Mouse (Mus musculus): ENCODE measurements around the gene Fgfr3. TPM values are rescaled to one million over a fixed set of nuclear protein-coding genes. Genes with fewer than 3 reads are reported as not detected.

The Fgfr3 gene
- polyA plus RNA-seq, 1 experiment from 2014 or later = 23.5 TPM

GRCm38 (mm10) chr5:33728841-33729240 is 7.4 kb downstream of the Fgfr3 start:
- H3K4me1 ChIP-seq (ENCODE audit: control insufficient read depth, insufficient read depth, low read length) = peaks cover 4% of the 10 kb centered on the region; the same call in 1 of the 2 replicates
- no peak for ATAC-seq (ENCODE audit: insufficient number of reproducible peaks, insufficient read depth, low FRiP score, low read depth)
- H3K9ac ChIP-seq (replicated peaks; ENCODE audit: low read depth, low read length) = no peak overlapping the region
- no peak overlapping the region for H3K27ac ChIP-seq (ENCODE audit: low read length)
- H3K4me3 ChIP-seq (ENCODE audit: low read depth, low read length) = no peak overlapping the region
- H3K27me3 ChIP-seq (ENCODE audit: control insufficient read depth, insufficient read depth, low read length) = peaks cover 2% of the 10 kb centered on the region; the same call in 1 of the 2 replicates
- peaks cover 17% of the 10 kb centered on the region for H3K36me3 ChIP-seq (ENCODE audit: control insufficient read depth, insufficient read depth, low read length)
- no peaks in the 10 kb centered on the region for H3K9me3 ChIP-seq (ENCODE audit: control insufficient read depth, low read depth, low read length)
- WGBS = 86% methylated on average over 7 of the region's 7 CpGs
- no peak overlapping the region for H3K4me2 ChIP-seq (replicated peaks; ENCODE audit: low read depth, low read length)

- peaks cover under 1% of the 10 kb centered on the region; the same call in 1 of the 2 replicates for H3K4me1 ChIP-seq (ENCODE audit: control insufficient read depth, insufficient read depth, low read length)
- no peaks in the 10 kb centered on the region for H3K9me3 ChIP-seq (ENCODE audit: control insufficient read depth, low read depth, low read length)
- 47% methylated on average over 5 of the region's 5 CpGs for WGBS
- H3K27me3 ChIP-seq (ENCODE audit: control insufficient read depth, insufficient read depth, low read length) = no peaks in the 10 kb centered on the region
- H3K4me3 ChIP-seq (ENCODE audit: low read depth, low read length) = no peak overlapping the region
- H3K9ac ChIP-seq (replicated peaks; ENCODE audit: low read depth, low read length) = no peak overlapping the region
- no peak for ATAC-seq (ENCODE audit: insufficient number of reproducible peaks, insufficient read depth, low FRiP score, low read depth)
- peaks cover 17% of the 10 kb centered on the region for H3K36me3 ChIP-seq (ENCODE audit: control insufficient read depth, insufficient read depth, low read length)
- H3K27ac ChIP-seq (ENCODE audit: low read length) = no peak overlapping the region
- H3K4me2 ChIP-seq (replicated peaks; ENCODE audit: low read depth, low read length) = no peak overlapping the region
Measured at GRCm38 (mm10) chr5:33730516-33730915, 9.0 kb downstream of the Fgfr3 start.

GRCm38 (mm10) chr5:33731051-33731450 is 9.6 kb downstream of the Fgfr3 start:
- Histone ChIP-seq H3K4me2 (replicated peaks; ENCODE audit: low read depth, low read length) (no peak overlapping the region), H3K4me3 (ENCODE audit: low read depth, low read length) (no peak overlapping the region), H3K27ac (ENCODE audit: low read length) (no peak overlapping the region), H3K27me3 (ENCODE audit: control insufficient read depth, insufficient read depth, low read length) (no peaks in the 10 kb centered on the region), H3K4me1 (ENCODE audit: control insufficient read depth, insufficient read depth, low read length) (no peaks in the 10 kb centered on the region), H3K9ac (replicated peaks; ENCODE audit: low read depth, low read length) (no peak overlapping the region), H3K9me3 (ENCODE audit: control insufficient read depth, low read depth, low read length) (no peaks in the 10 kb centered on the region), H3K36me3 (ENCODE audit: control insufficient read depth, insufficient read depth, low read length) (peaks cover 17% of the 10 kb centered on the region)
- WGBS = 65% methylated on average over 21 of the region's 21 CpGs
- no peak for ATAC-seq (ENCODE audit: insufficient number of reproducible peaks, insufficient read depth, low FRiP score, low read depth)

GRCm38 (mm10) chr5:33733837-33734236 is 12.4 kb downstream of the Fgfr3 start:
- no peaks in the 10 kb centered on the region for H3K9me3 ChIP-seq (ENCODE audit: control insufficient read depth, low read depth, low read length)
- no peak overlapping the region for H3K4me2 ChIP-seq (replicated peaks; ENCODE audit: low read depth, low read length)
- H3K27ac ChIP-seq (ENCODE audit: low read length) = no peak overlapping the region
- no peak overlapping the region for H3K4me3 ChIP-seq (ENCODE audit: low read depth, low read length)
- no peaks in the 10 kb centered on the region for H3K4me1 ChIP-seq (ENCODE audit: control insufficient read depth, insufficient read depth, low read length)
- H3K36me3 ChIP-seq (ENCODE audit: control insufficient read depth, insufficient read depth, low read length) = peaks cover 14% of the 10 kb centered on the region
- WGBS = 93% methylated on average over 12 of the region's 12 CpGs
- H3K27me3 ChIP-seq (ENCODE audit: control insufficient read depth, insufficient read depth, low read length) = no peaks in the 10 kb centered on the region
- no peak for ATAC-seq (ENCODE audit: insufficient number of reproducible peaks, insufficient read depth, low FRiP score, low read depth)
- no peak overlapping the region for H3K9ac ChIP-seq (replicated peaks; ENCODE audit: low read depth, low read length)

- no peak overlapping the region for H3K4me2 ChIP-seq (replicated peaks; ENCODE audit: low read depth, low read length)
- no peaks in the 10 kb centered on the region for H3K27me3 ChIP-seq (ENCODE audit: control insufficient read depth, insufficient read depth, low read length)
- H3K4me1 ChIP-seq (ENCODE audit: control insufficient read depth, insufficient read depth, low read length) = no peaks in the 10 kb centered on the region
- no peaks in the 10 kb centered on the region for H3K9me3 ChIP-seq (ENCODE audit: control insufficient read depth, low read depth, low read length)
- H3K27ac ChIP-seq (ENCODE audit: low read length) = no peak overlapping the region
- WGBS = 76% methylated on average over 16 of the region's 16 CpGs
- H3K9ac ChIP-seq (replicated peaks; ENCODE audit: low read depth, low read length) = no peak overlapping the region
- ATAC-seq (ENCODE audit: insufficient number of reproducible peaks, insufficient read depth, low FRiP score, low read depth) = no peak
- no peak overlapping the region for H3K4me3 ChIP-seq (ENCODE audit: low read depth, low read length)
- peaks cover 10% of the 10 kb centered on the region; the same call in 1 of the 2 replicates for H3K36me3 ChIP-seq (ENCODE audit: control insufficient read depth, insufficient read depth, low read length)
Measured at GRCm38 (mm10) chr5:33735412-33736092, 14.1 kb downstream of the Fgfr3 start.

- Histone ChIP-seq H3K4me1 (ENCODE audit: control insufficient read depth, insufficient read depth, low read length) (no peaks in the 10 kb centered on the region), H3K4me3 (ENCODE audit: low read depth, low read length) (no peak overlapping the region), H3K9me3 (ENCODE audit: control insufficient read depth, low read depth, low read length) (no peaks in the 10 kb centered on the region), H3K27me3 (ENCODE audit: control insufficient read depth, insufficient read depth, low read length) (no peaks in the 10 kb centered on the region), H3K27ac (ENCODE audit: low read length) (no peak overlapping the region), H3K36me3 (ENCODE audit: control insufficient read depth, insufficient read depth, low read length) (peaks cover 9% of the 10 kb centered on the region; the same call in 1 of the 2 replicates), H3K4me2 (replicated peaks; ENCODE audit: low read depth, low read length) (no peak overlapping the region), H3K9ac (replicated peaks; ENCODE audit: low read depth, low read length) (no peak overlapping the region)
- 44% methylated on average over 9 of the region's 9 CpGs for WGBS
- no peak for ATAC-seq (ENCODE audit: insufficient number of reproducible peaks, insufficient read depth, low FRiP score, low read depth)
Measured at GRCm38 (mm10) chr5:33736230-33736629, 14.8 kb downstream of the Fgfr3 start.

GRCm38 (mm10) chr5:33737903-33738321 is 16.4 kb downstream of the Fgfr3 start:
- Histone ChIP-seq H3K36me3 (ENCODE audit: control insufficient read depth, insufficient read depth, low read length) (peaks cover 8% of the 10 kb centered on the region; the same call in 1 of the 2 replicates), H3K9me3 (ENCODE audit: control insufficient read depth, low read depth, low read length) (no peaks in the 10 kb centered on the region), H3K4me1 (ENCODE audit: control insufficient read depth, insufficient read depth, low read length) (no peaks in the 10 kb centered on the region), H3K4me2 (replicated peaks; ENCODE audit: low read depth, low read length) (no peak overlapping the region), H3K27me3 (ENCODE audit: control insufficient read depth, insufficient read depth, low read length) (no peaks in the 10 kb centered on the region), H3K4me3 (ENCODE audit: low read depth, low read length) (no peak overlapping the region), H3K9ac (replicated peaks; ENCODE audit: low read depth, low read length) (no peak overlapping the region), H3K27ac (ENCODE audit: low read length) (no peak overlapping the region)
- peak; percentile 64; the same call in 1 of the 2 replicates for ATAC-seq (ENCODE audit: insufficient number of reproducible peaks, insufficient read depth, low FRiP score, low read depth)
- 19% methylated on average over 7 of the region's 7 CpGs for WGBS

GRCm38 (mm10) chr5:33738341-33738740 is 16.9 kb downstream of the Fgfr3 start:
- Histone ChIP-seq H3K36me3 (ENCODE audit: control insufficient read depth, insufficient read depth, low read length) (peaks cover 8% of the 10 kb centered on the region), H3K27me3 (ENCODE audit: control insufficient read depth, insufficient read depth, low read length) (no peaks in the 10 kb centered on the region), H3K4me2 (replicated peaks; ENCODE audit: low read depth, low read length) (no peak overlapping the region), H3K4me1 (ENCODE audit: control insufficient read depth, insufficient read depth, low read length) (no peaks in the 10 kb centered on the region), H3K9me3 (ENCODE audit: control insufficient read depth, low read depth, low read length) (no peaks in the 10 kb centered on the region), H3K27ac (ENCODE audit: low read length) (no peak overlapping the region), H3K4me3 (ENCODE audit: low read depth, low read length) (no peak overlapping the region), H3K9ac (replicated peaks; ENCODE audit: low read depth, low read length) (no peak overlapping the region)
- no peak for ATAC-seq (ENCODE audit: insufficient number of reproducible peaks, insufficient read depth, low FRiP score, low read depth)

- H3K9ac ChIP-seq (replicated peaks; ENCODE audit: low read depth, low read length) = no peak overlapping the region
- 91% methylated on average over 4 of the region's 4 CpGs for WGBS
- H3K36me3 ChIP-seq (ENCODE audit: control insufficient read depth, insufficient read depth, low read length) = peaks cover 18% of the 10 kb centered on the region
Measured at GRCm38 (mm10) chr5:33740548-33740947, 19.1 kb downstream of the Fgfr3 start.

More at GRCm38 (mm10) chr5:33740548-33740947, 19.1 kb downstream of the Fgfr3 start:
- H3K27me3 ChIP-seq (ENCODE audit: control insufficient read depth, insufficient read depth, low read length) = no peaks in the 10 kb centered on the region
- H3K9me3 ChIP-seq (ENCODE audit: control insufficient read depth, low read depth, low read length) = no peaks in the 10 kb centered on the region
- ATAC-seq (ENCODE audit: insufficient number of reproducible peaks, insufficient read depth, low FRiP score, low read depth) = no peak
- no peak overlapping the region for H3K27ac ChIP-seq (ENCODE audit: low read length)
- H3K4me1 ChIP-seq (ENCODE audit: control insufficient read depth, insufficient read depth, low read length) = no peaks in the 10 kb centered on the region
- H3K4me2 ChIP-seq (replicated peaks; ENCODE audit: low read depth, low read length) = no peak overlapping the region
- no peak overlapping the region for H3K4me3 ChIP-seq (ENCODE audit: low read depth, low read length)

Data from stomach, embryonic 14.5 days (tissue).